Mouse (Mus musculus) heart, adult 2 months (tissue): ENCODE data around the gene Corin. TPM values are rescaled to one million over a fixed set of nuclear protein-coding genes. Genes with fewer than 3 reads are reported as not detected.

ENCODE experiments used
- DNase-seq, 2 experiments: peaks; one replicate each; pipeline ENCODE4 v3.0.0; 2021
- H3K27ac ChIP-seq: fragments of 200-600 bp; 2 replicates; pipeline ENCODE4 v1.8.1; 2022
- H3K27me3 ChIP-seq: fragments of 200-500 bp; 2 replicates; pipeline ENCODE4 v1.6.1; 2012; ENCODE audit warnings: mild to moderate bottlenecking, low read length, inconsistent platforms, mixed read lengths; ENCODE audit not compliant: control insufficient read depth, insufficient read depth
- H3K36me3 ChIP-seq: fragments of 200-500 bp; 2 replicates; pipeline ENCODE4 v1.6.1; 2012; ENCODE audit warnings: low read length, inconsistent platforms; ENCODE audit not compliant: control insufficient read depth, insufficient read depth
- H3K4me1 ChIP-seq: fragments of 200-500 bp; 2 replicates; pipeline ENCODE4 v1.6.1; 2011; ENCODE audit warnings: low read length; ENCODE audit not compliant: control insufficient read depth, insufficient read depth
- H3K4me3 ChIP-seq: fragments of 200-600 bp; 2 replicates; pipeline ENCODE4 v1.8.1; 2022
- H3K79me2 ChIP-seq: fragments of 200-500 bp; replicated peaks from 2 replicates; pipeline ENCODE4 v1.6.1; 2012; ENCODE audit warnings: mild to moderate bottlenecking, inconsistent platforms, low read length, moderate library complexity, mixed read lengths; ENCODE audit not compliant: control insufficient read depth, insufficient read depth
- H3K9ac ChIP-seq: fragments of 200-500 bp; 2 replicates; pipeline ENCODE4 v1.6.1; 2012; ENCODE audit warnings: low read depth, mild to moderate bottlenecking, control low read depth, inconsistent platforms, low read length, mixed read lengths
- CTCF ChIP-seq: fragments of 200-600 bp; IDR thresholded peaks from 2 replicates; pipeline ENCODE4 v1.8.1; 2022; ENCODE audit warnings: antibody characterized with exemption, mild to moderate bottlenecking, moderate library complexity
- EP300 ChIP-seq: fragments of 200-500 bp; IDR thresholded peaks from 2 replicates; pipeline ENCODE4 v1.6.1; 2011; ENCODE audit warnings: low read depth, low read length, control low read depth; ENCODE audit not compliant: insufficient read depth
- POLR2A ChIP-seq: fragments of 200-500 bp; IDR thresholded peaks from 2 replicates; pipeline ENCODE4 v1.6.1; 2011; ENCODE audit warnings: mild to moderate bottlenecking, low read depth, low read length, control low read depth; ENCODE audit not compliant: insufficient read depth
- WGBS: fragments of 180-500 bp; shearing (Covaris S2); methylation state at CpG from one replicate; pipeline ENCODE4 v1.1.7; 2018; 5-methylcytosine and 5-hydroxymethylcytosine counted together
- intact Hi-C: fragments of 180-260 bp; cut with DNase I; formaldehyde crosslinking; loops from one replicate; pipeline ENCODE4 v1.15.1; 2025
- long read RNA-seq: library from polyadenylated mRNA; stranded (forward); transcript quantifications from one replicate; pipeline ENCODE4 v2.0.0, GENCODE M21; 2021
- polyA plus RNA-seq: library from polyadenylated mRNA; depleted of rRNA; stranded (reverse); fragments of >200 nt; gene quantifications from 2 replicates; pipeline ENCODE4 v1.2.3, GENCODE M21; 2012; rRNA removed
- total RNA-seq, 2 experiments: library from RNA; stranded (reverse); gene quantifications; 2 replicates each; pipeline ENCODE4 v1.2.3; 2021

The Corin gene
- total RNA-seq: 100 to 1,000 TPM; 121 to 173 TPM
- polyA plus RNA-seq: 42.3 and 96.3 TPM in 2 replicates
- long read RNA-seq, full-length matches to known transcripts: 48 of 92 reads
- long read RNA-seq, partial matches to known transcripts: 17 of 92 reads
- long read RNA-seq, other reads (novel, unspliced or antisense): 27 of 92 reads

DNA sequence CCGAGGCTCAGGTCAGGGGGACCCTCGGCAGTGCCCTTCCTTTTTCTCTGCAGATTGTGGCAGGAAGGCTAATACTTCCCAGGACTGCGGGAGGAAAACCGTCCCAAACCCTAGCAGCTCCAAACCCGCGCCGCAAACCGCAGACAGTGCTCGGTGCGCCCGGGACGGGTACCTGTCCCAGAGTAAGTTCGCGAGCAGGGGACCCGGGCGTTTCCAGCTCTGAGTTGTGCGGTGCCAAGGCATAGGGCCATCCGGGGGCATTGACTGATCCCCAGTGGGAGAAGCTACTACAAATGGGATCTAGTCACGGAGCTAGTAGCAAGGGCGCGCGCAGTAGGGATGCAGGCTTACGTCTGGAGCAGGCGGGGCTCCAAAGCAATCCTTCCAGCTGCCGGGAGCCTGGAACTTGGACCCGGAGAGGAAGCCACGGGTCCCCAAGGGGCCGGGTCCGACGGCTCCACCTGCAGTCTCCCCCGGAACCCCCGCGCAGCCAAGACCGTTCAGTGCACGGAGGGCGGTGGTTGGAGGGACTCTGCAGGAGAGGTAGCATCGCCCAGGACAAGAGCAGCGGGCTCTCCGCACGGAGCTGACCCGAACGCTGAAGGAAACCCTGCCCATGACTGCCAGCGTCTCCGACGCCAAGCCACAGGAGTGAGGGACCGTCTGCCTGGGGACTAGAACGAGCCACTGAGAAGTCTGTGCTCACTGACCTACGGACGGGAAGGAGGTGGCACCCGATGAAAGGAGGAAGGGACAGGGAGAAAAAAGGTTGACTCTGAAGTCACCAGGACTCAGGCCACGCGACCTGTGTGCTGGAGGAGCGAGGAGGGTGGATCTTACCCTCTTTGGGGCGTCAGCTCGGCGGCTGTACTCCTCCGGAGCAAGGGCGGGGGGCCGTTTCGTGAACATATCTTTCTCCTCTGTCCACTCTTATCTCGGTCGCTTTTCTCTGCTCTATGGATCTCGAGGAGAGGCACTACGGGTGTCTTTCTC, at the start of gene Corin:
Gene Corin, minus strand, starts transcription at position 943 of the 993 bp plus-strand sequence.
- Histone ChIP-seq H3K27ac (peak within 1 kb of the TSS; percentile 82), H3K9ac (peak within 1 kb of the TSS; percentile 84), H3K36me3 (no peaks in the 10 kb centered on the region; the same call in 1 of the 2 replicates), H3K27me3 (no peaks in the 10 kb centered on the region), H3K4me3 (peak within 1 kb of the TSS; percentile 55), H3K4me1 (no peaks in the 10 kb centered on the region), H3K79me2 (no peaks in the 10 kb centered on the region)
- peak; percentile 37 to 48 for DNase-seq
- under 1% methylated on average over 64 of the region's 64 CpGs for WGBS
- peak; percentile 72 for TF ChIP-seq POLR2A
- TF ChIP-seq CTCF: no peak
- TF ChIP-seq EP300: 0 out of 2 replicates have a peak, but pooled peaks have one; percentile 19
- intact Hi-C loops: no loop called here

DNA sequence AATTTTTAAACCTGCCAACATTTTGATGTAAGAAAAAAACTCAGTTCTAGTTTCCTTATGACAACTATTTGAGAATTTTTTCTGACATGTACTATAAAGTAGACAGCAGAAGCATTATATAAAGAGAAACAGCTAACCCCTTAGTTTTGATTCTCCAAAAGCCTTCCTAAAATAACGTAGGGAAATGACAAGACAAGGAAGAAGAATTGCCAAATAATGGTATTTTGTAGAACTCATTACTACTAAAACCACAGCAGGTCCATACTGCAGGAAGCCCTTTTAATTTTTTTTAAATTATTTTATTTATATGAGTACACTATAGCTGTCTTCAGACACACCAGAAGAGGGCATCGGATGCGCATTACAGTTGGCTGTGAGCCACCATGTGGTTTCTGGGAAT, 46.9 kb upstream of the Corin start:
- no peak for DNase-seq
- 89% methylated on average over 3 of the region's 3 CpGs for WGBS
- peaks cover 9% of the 10 kb centered on the region; the same call in 1 of the 2 replicates for H3K36me3 ChIP-seq
- no peaks in the 10 kb centered on the region for H3K27me3 ChIP-seq
- no peaks in the 10 kb centered on the region; the same call in 1 of the 2 replicates for H3K4me1 ChIP-seq
- TF ChIP-seq EP300 (no peak), POLR2A (no peak), CTCF (no peak)
- no peak overlapping the region for H3K4me3 ChIP-seq
- intact Hi-C loops: no loop called here
- no peaks in the 10 kb centered on the region for H3K79me2 ChIP-seq
- no peak overlapping the region for H3K9ac ChIP-seq
- H3K27ac ChIP-seq: no peak overlapping the region

DNA sequence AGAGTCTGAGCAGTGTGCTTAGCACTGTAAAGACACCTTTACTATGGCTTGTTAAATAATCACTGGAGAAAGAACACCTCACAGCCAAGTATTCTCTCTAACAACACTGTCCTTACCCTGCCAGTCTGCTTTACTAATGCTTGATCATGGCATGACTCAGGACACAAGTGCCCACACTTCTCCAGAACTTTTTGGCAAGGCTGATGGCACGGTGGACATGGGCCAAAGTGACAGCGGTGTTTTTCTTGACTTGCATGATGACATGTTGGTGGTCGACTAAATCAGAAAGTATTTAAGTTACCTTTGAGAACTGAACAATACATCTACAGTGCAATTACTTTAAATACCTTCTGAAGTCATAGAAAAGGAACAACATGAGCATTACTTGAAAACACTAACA, 24.6 kb upstream of the Corin start:
- Histone ChIP-seq H3K27ac (no peak overlapping the region), H3K4me1 (no peaks in the 10 kb centered on the region), H3K27me3 (no peaks in the 10 kb centered on the region), H3K9ac (no peak overlapping the region), H3K79me2 (no peaks in the 10 kb centered on the region), H3K4me3 (no peak overlapping the region), H3K36me3 (no peaks in the 10 kb centered on the region)
- intact Hi-C loops: no loop called here
- TF ChIP-seq EP300 (no peak), CTCF (no peak), POLR2A (no peak)
- no peak for DNase-seq
- WGBS: 60% methylated on average over 3 of the region's 3 CpGs

DNA sequence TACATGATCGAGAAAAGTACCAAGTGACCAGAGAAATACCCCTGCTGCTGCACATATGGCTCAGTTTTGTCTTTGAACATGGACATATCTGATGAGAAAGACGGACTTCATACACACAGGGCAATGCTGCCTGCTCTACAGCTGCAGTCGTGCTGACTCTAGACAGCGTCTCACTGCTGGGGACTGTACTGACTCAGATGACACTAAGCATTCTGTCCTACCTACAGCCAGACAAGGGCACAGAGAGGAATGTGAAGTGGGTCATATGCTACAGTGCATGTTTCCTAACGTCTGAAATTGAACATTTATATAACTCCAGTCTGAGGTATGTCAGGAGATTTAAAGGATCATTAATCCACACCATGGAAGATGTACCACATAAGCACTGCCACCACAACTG, 9.5 kb upstream of the Corin start:
- WGBS: 75% methylated on average over 5 of the region's 5 CpGs
- DNase-seq: no peak
- TF ChIP-seq EP300 (no peak), CTCF (no peak), POLR2A (no peak)
- no peak overlapping the region for H3K4me3 ChIP-seq
- H3K4me1 ChIP-seq: no peaks in the 10 kb centered on the region
- intact Hi-C loops: no loop called here
- no peak overlapping the region for H3K27ac ChIP-seq
- H3K79me2 ChIP-seq: no peaks in the 10 kb centered on the region
- H3K36me3 ChIP-seq: no peaks in the 10 kb centered on the region; the same call in 1 of the 2 replicates
- no peak overlapping the region for H3K9ac ChIP-seq
- H3K27me3 ChIP-seq: no peaks in the 10 kb centered on the region

DNA sequence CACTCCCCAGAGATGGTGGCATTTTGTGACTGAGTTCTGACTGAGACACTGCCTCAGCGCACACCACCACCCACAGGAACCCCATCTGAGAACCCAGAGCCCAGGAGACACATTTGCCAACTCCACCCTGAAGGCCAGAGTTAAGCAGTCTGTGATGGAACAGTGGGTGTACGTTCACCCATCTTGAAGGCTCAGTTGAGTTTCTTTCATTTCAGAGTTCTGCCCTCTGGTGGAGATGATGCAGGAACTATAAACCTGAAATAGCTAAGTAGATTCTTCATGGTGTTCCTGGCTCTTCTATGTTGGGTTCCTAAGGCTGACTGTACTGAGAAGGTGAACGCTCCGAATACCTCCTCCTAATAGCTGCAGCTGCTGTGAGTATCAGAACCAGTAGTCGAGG, 1.5 kb upstream of the Corin start:
- no peak for DNase-seq
- intact Hi-C loops: loop anchor here (5.0 kb wide), 1 partner anchor 153 kb away; no protein-coding TSS in a partner anchor
- H3K9ac ChIP-seq: no peak overlapping the region
- WGBS: 57% methylated on average over 5 of the region's 5 CpGs
- peak; percentile 65 for TF ChIP-seq CTCF
- TF ChIP-seq POLR2A: no peak
- no peaks in the 10 kb centered on the region; the same call in 1 of the 2 replicates for H3K36me3 ChIP-seq
- H3K27ac ChIP-seq: no peak overlapping the region
- H3K79me2 ChIP-seq: no peaks in the 10 kb centered on the region
- no peaks in the 10 kb centered on the region for H3K27me3 ChIP-seq
- no peak overlapping the region for H3K4me3 ChIP-seq
- H3K4me1 ChIP-seq: no peaks in the 10 kb centered on the region
